Mouse (Mus musculus) testis, postnatal 10 days (tissue): ENCODE results near the gene Mrpl20.

Experiments used
- DNase-seq: peaks from one replicate; pipeline ENCODE4 v3.0.0; 2021; ENCODE audit warnings: low spot score

Mrpl20 gene

GRCm38 (mm10) chr4:155831831-155832230 is 29.2 kb downstream of the Mrpl20 start:
- DNase-seq = peak; percentile 62

DNA sequence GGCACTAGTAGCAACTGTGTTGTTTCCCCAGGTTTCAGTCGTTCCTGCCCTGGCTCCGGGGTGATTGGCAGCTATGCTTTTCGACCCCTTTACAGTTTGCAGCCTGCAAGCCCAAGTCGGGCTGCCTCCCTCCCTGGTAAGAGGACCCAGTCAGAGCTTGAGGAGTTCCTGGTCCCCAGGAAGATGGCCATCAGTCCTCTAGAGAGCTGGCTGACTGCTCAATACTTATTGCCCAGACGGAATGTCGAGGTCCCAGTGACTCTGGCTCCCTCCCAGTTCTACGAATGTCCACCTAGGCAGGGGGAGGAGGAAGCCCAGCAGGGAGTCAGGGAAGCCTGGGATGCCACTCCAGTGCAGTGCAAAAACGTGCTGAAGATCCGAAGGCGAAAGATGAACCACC is 29.6 kb downstream of the Mrpl20 start:
- DNase-seq = peak; percentile 45

DNA sequence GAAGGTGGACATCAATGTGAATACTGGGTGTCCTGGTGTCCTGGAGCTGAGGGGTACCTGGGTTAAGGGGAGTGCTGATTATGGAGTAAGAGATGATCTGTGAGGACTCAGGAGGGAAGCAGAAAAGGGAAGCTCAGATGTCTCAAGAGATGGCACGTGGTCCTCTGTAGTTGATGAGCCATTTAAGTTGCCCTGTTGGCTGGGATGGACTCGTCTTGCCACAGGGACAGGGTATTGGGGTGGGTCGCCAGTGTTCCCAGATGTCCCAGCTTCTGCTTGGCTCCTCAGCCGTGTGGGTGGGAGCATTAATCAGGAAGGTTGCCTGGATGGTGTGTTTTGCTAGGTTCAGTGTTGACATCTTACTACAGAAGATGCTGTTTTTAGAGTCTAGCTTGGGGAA is 30.6 kb downstream of the Mrpl20 start:
- peak; percentile 38 for DNase-seq

GRCm38 (mm10) chr4:155833836-155834235 is 31.2 kb downstream of the Mrpl20 start:
- DNase-seq = peak; percentile 88

GRCm38 (mm10) chr4:155837404-155838010 is 34.8 kb downstream of the Mrpl20 start:
- peak; percentile 46 for DNase-seq

GRCm38 (mm10) chr4:155838187-155839153 is 35.8 kb downstream of the Mrpl20 start:
- peak; percentile 58 for DNase-seq

DNA sequence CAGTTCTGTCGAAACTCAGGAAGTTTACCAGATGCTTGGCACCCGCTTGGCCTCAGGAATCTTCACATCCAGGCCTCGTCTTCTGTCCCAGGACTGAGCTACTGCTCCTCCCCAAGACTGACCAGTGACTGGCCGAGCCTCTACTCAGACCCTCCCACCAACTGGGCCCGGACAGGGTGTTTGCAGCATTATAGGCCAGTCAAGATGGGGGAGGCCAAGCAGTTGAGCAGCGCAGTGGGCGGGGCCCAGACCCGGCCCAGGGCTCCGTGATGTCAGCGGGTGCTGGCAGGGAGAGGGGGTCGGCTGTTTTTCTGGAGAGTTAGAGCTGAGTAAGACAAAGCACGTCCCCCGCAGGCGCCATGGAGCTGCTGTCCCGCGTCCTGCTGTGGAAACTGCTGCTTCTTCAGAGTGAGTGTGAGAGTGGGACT is 36.8 kb downstream of the Mrpl20 start, which contains the start of gene Mxra8:
Mxra8 (plus strand) TSS at position 198 of the 428 bp plus-strand sequence.
- peak; percentile 86 for DNase-seq

GRCm38 (mm10) chr4:155840076-155841002 is 37.7 kb downstream of the Mrpl20 start:
- DNase-seq = no peak

DNA sequence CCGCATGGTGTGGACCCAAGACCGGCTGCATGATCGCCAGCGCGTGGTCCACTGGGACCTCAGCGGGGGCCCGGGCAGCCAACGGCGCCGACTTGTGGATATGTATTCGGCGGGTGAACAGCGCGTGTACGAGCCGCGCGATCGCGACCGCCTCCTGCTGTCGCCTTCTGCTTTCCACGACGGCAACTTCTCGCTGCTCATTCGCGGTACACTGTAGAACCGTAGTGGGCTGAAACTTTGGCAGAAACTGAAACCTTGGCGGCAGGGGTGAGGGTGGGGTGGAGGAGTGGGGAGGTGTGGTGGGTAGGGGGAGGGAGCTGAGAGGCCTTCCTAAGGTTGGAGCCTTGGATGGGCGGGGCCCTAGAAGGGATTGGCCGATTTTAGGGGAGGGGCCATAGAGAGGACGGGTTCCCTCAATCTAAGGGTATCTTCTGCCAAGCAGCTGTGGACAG is 38.4 kb downstream of the Mrpl20 start:
- peak; percentile 74 for DNase-seq

DNA sequence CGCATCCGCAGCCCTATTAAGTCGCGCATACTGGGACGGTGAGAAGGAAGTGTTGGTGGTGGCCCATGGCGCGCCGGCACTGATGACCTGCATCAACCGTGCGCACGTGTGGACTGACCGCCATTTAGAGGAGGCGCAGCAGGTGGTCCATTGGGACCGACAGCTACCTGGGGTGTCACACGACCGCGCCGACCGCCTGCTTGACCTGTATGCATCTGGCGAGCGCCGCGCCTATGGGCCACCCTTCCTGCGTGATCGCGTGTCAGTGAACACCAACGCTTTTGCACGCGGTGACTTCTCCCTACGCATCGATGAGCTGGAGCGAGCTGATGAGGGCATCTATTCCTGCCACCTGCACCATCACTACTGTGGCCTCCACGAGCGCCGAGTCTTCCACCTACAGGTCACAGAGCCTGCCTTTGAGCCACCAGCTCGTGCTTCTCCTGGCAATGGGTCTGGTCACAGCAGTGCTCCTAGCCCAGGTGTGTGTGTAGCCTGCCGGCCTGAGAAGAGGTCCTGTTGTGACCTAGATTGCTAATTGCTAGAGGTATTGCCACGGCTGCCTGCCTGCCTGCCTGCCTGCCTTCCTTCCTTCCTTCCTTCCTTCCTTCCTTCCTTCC is 39.1 kb downstream of the Mrpl20 start:
- DNase-seq = peak; percentile 47

- DNase-seq = no peak
Measured at GRCm38 (mm10) chr4:155843231-155843630, 40.6 kb downstream of the Mrpl20 start.

GRCm38 (mm10) chr4:155846871-155847578 is 44.3 kb downstream of the Mrpl20 start, which contains the start of gene Dvl1:
Gene Dvl1 (plus strand): TSS chr4:155847402.
- peak; percentile 99 for DNase-seq

DNA sequence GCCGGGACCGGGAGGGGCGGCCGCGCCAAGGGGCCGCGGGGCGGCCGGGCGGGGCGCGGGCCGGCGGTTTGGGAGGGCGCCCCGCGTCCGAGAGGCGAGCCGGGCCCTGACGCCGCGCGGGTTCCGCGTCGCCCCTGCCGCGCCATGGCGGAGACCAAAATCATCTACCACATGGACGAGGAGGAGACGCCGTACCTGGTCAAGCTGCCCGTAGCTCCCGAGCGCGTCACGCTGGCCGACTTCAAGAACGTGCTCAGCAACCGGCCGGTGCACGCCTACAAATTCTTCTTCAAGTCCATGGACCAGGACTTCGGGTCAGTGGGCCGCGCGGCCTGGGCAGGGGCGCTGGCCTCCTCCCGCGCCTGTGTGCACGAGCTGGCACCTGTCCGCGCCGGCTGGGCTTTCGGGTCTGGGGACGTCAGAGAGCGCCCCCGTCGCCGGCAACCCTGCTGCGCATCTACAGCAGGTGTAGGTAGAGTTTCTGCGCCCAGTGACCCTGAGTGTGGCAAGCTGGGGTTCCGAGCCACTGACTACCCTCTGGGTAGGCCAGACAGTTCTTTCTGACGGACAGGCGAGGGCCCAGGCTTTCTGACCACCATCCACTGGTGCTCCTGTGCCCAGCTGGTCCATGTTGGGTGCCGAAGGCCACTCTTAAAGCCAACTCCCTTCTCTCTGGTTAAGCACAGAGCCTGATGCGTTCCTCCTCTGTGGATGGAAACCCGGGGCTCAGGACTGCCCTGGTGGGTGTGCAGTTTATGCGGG is 45.1 kb downstream of the Mrpl20 start:
- DNase-seq = peak; percentile 63

GRCm38 (mm10) chr4:155848434-155849095 is 45.9 kb downstream of the Mrpl20 start:
- no peak for DNase-seq

- DNase-seq = no peak
Measured at GRCm38 (mm10) chr4:155849391-155849790, 46.7 kb downstream of the Mrpl20 start.

- no peak for DNase-seq
Measured at GRCm38 (mm10) chr4:155849792-155850451, 47.2 kb downstream of the Mrpl20 start.

DNA sequence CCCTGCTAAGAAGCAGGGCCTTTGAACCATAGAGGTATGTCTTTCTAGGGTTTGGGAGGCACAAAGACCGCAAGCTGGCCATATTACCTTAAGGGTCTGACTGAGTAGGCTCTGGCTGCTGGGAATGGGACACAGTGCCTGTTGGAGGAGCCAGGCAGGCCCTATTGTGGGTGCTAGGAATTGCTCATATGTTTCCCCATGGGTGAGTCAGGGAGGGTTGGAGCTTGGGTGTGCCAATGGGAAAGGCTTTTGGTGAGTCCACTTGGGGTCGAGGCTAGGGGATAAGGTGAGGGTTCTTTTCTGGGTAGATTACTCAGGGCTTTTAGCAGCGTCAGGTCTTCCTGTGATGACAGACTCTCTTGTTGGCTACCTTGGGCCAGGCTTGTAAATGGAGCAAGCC is 48.7 kb downstream of the Mrpl20 start:
- DNase-seq = no peak

- no peak for DNase-seq
Measured at GRCm38 (mm10) chr4:155851951-155852411, 49.3 kb downstream of the Mrpl20 start.

- no peak for DNase-seq
Measured at GRCm38 (mm10) chr4:155853421-155853820, 50.7 kb downstream of the Mrpl20 start.
